Mouse (Mus musculus) ovary, postnatal 10 days (tissue): ENCODE data around the gene Hormad1.
"Not testable (repeated sequence)": the region's sequence is repeated elsewhere in the genome, so short reads cannot be mapped to it uniquely, and the experiment has no call there.

Experiments used
- DNase-seq: peaks from one replicate; pipeline ENCODE4 v3.0.0; 2022; ENCODE audit warnings: low spot score

The Hormad1 gene

DNA sequence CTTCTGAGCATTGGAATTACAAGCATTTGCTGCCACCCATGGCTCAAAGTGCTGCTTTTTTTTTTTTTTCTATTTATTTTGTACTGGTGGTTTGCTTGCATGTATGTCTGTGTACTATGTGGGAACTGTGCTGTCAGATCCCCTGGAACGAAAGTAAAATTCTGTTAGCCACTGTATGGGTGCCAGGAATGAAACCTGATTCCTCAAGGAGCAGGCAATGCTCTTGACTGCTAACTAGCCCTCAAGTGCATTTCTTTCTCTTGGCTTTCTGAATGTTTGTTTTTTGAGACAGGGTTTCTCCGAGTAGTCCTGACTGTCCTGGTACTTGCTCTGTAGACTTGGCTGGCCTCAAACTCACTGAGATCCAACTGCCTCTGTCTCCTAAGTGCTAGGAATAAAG lies 2.3 kb downstream of the Hormad1 start:
- no peak for DNase-seq

GRCm38 (mm10) chr3:95569585-95569984 lies 10.1 kb downstream of the Hormad1 start:
- no peak for DNase-seq

- no peak for DNase-seq
Measured at GRCm38 (mm10) chr3:95587754-95588603, 28.5 kb downstream of the Hormad1 start.

GRCm38 (mm10) chr3:95588604-95589086 lies 29.2 kb downstream of the Hormad1 start, which contains the start of gene Golph3l:
Golph3l (plus strand) TSS chr3:95588934.
- DNase-seq = peak; percentile 87

GRCm38 (mm10) chr3:95598734-95599133 lies 39.3 kb downstream of the Hormad1 start:
- DNase-seq = no peak

DNA sequence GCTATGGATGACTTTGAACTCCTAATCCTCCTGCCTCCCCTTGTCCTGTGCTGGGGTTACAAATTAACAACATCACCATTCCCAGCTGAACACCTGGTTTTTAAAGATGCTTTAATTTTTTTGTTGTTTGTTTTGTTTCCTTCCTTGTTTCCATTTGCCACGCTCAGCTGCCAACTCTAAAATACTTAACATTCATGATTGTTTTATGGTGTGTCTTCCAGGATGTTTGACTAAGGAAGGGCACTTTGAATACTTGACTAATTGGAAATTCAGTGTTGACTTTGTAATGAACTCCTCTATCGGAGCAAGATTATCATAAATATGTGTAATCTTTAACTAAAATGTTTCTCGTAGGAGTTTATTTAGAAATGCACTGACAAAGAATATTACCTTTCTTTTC lies 41.8 kb downstream of the Hormad1 start:
- DNase-seq = no peak

DNA sequence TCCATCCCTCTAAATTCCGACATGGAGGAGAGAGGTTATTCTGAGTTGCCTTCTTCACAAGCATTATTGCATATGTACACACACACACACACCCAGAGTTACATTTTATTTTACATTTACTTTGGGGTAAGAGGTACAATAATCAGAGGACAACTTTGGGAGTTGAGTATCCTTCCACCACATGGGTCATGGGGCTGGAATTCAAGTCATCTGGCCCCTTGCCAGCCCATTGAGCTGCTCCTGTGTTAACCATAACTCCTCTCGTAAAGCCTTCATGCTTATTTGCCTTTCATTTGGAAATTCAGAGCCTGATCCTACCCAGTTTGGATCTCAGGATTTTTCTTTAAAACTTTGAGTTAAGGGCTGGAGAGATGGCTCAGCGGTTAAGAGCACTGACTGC lies 46.6 kb downstream of the Hormad1 start:
- DNase-seq = no peak

DNA sequence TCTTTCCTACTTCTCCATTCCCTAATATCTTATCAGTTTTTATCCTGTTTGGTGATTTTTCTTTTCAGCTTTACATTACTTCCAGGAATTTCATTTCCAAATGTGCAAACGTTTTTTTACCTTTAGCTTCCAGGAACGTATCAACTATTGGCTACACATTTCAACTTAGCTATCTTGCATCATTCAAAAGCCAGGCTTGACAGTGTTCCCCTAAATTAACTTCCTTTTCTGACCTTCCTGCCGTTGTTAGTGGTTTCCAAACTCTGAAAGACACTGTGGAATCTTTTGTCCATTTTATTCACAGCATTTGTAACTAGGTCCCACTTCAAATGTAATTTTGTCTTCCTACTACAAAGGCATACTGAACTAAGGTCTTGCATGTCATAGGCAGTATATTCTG lies 49.7 kb downstream of the Hormad1 start:
- no peak for DNase-seq

DNA sequence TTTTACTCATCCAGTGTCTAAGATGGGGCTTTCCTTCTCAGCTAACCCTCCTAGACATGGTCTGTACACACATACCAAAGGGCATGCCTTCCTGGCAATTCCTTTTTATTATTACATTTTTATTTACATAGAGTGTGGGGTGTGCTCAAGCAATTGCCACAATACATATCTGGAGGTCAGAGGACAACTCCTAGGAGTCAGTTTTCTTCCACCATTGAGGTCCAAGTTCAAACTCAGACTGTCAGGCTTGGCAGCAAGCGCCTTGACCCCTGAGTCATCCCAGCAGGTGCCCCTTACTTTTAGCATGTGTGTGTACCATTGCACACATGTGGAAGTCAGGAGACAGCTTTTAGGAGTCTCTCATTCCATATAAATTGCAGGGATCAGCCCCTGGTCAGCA lies 54.5 kb downstream of the Hormad1 start:
- DNase-seq = no peak

GRCm38 (mm10) chr3:95618511-95618910 lies 59.0 kb downstream of the Hormad1 start:
- DNase-seq = no peak

GRCm38 (mm10) chr3:95621241-95621640 lies 61.8 kb downstream of the Hormad1 start:
- no peak for DNase-seq

- not testable (repeated sequence) for DNase-seq
Measured at GRCm38 (mm10) chr3:95622421-95622820, 62.9 kb downstream of the Hormad1 start.

DNA sequence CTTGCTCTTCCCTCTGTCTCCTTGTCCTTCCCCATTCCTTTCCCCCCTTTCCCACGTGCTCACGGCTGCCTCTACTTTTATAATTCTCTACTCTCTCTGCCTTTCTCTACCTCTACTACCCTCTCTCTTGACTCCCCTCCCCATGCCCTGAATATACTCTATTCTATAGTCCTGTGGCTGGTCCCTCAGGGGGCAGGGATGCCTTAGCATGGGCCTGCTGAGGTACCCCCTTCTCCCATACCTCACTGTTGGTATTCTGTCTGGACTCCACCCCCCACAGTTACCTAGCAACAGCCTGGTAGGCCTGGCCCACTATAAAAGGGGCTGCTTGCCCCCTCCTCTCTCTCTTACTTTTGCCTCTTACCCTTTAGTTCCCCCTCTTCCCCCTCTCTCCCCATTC lies 64.1 kb downstream of the Hormad1 start:
- no peak for DNase-seq

- DNase-seq = not testable (repeated sequence)
Measured at GRCm38 (mm10) chr3:95623991-95624515, 64.6 kb downstream of the Hormad1 start.

DNA sequence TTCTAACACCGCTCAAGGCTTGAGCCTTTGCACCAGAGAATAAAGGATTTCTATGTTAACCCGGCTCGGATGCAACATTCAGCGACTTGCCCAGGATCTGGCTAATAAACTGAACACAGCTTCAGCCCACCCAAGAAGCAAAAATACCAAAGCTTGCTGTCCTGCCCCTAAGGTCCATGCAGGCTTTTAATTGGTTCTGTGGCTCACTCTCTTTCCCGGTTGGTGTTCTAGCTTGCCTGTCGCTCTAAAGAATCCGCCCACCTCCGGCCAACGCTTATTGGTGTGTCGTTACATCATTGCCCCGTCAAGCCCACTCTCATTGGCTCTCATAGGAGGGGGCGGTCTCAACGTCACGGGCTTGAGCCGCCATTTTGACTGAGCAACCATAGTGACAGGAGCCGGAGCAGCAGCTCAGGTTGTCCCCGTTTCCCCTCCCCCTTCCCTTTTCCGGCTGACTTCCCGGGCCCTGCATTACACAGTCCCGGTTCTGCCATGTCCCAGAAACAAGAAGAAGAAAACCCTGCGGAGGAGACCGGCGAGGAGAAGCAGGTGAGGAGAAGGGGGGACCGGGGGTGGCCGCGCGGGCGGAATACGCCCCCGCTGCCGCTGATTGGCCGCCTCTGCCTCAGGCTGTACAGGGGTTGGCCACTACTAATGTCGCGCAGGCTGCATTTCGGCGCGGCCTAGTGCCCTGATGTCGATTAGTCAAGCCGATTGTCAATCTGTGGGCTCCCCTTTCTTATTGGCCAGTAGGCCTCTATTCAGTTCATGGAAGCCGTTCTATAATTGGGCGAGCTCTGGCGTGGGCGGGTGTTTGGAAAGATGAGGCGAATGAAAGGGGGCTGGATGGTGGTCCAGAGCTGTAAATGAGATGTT lies 65.4 kb downstream of the Hormad1 start, which contains the start of gene Ensa:
Gene Ensa, plus strand, starts transcription at position 366 of the 876 bp plus-strand sequence.
- DNase-seq = peak; percentile 93

DNA sequence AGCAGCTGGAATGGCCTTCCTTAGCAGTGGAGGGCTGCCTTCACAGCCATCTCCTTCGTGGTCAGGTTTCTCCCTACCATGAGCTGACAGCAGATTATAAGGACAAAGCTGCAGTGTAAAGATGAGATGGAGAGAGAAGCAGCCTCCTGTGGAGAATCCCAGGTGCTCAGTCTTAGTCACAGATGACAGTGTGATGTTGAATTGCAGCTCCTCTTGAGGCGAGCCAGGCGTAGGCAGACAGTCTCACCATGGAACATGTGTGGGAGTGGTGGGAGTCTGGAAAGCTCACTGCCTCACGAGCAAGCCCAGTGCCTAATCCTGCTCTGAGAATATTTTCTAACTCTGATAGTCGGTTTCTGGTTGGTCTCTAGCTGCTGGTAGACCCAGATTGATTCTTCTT lies 68.3 kb downstream of the Hormad1 start:
- DNase-seq = no peak

DNA sequence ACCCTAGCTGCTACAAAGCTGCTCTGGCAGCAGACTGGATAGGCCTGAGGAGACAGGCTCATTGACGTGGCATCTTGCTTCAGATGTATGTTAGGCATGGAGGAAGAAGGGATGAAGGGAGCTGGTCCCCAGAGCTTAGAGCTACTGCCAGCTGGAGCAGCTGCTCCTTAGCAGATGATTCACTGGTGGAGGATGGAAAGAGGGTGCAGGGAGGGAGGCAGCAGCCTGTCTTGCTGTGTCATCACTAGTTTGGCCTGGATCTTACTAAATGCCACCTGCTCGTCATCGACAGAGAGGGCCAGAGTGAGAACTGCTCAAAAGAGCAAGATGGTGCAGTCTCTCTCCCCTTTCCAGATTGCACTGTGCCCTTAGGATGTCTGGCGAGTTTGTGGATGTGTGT lies 70.3 kb downstream of the Hormad1 start:
- DNase-seq = no peak

DNA sequence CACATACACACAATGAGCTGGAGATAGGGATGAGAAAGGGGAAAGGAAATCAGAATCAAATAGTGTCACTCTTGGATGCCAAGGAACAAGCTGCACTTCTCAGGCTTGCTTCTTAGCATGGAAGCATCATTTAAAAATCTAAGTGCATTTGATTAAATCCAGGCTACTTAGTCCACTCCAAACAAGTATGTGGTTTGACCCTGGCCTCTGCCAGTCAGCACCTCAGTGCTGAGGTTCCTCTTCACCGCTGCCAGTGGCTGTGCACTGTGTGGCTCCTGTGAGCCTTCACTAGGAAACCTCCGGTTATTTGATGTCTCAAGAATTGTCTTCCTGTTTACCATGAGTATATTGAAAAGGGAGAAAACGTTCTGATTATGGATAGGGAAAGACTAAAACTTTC lies 71.4 kb downstream of the Hormad1 start:
- DNase-seq = no peak

DNA sequence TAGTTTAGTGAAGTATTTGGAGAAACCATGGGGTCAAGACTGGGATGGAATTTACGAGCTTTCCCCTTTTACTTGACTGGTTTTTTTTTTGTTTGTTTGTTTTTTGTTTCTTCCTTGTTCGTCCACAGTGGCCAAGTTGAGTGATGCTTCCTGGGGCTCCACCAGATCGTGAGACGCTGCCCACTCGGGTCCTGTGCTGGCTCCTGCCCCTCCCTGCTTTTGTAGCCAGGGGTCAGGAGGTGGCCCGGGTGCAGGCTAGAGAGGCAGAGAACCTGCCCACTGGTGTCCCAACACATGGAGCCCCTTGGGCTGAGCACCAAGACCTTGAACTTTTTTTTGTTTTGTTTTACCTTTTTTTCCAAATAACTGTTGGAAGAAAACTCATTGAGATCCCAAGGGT lies 71.8 kb downstream of the Hormad1 start:
- no peak for DNase-seq

GRCm38 (mm10) chr3:95632648-95633588 lies 73.4 kb downstream of the Hormad1 start:
- no peak for DNase-seq

GRCm38 (mm10) chr3:95635636-95636035 lies 76.2 kb downstream of the Hormad1 start:
- no peak for DNase-seq
